Mouse (Mus musculus) olfactory bulb, adult 2 months (tissue): ENCODE measurements around the gene Tnk2.

ENCODE experiments used
- CTCF ChIP-seq: fragments of 200-500 bp; IDR thresholded peaks from 2 replicates; pipeline ENCODE4 v1.5.1; 2012; ENCODE audit warnings: low read depth, mild to moderate bottlenecking, low read length, moderate library complexity; ENCODE audit not compliant: insufficient read depth
- POLR2A ChIP-seq: fragments of 200-500 bp; IDR thresholded peaks from 2 replicates; pipeline ENCODE4 v1.6.1; 2012; ENCODE audit warnings: mild to moderate bottlenecking, low read depth, low read length, moderate library complexity; ENCODE audit not compliant: insufficient read depth

DNA sequence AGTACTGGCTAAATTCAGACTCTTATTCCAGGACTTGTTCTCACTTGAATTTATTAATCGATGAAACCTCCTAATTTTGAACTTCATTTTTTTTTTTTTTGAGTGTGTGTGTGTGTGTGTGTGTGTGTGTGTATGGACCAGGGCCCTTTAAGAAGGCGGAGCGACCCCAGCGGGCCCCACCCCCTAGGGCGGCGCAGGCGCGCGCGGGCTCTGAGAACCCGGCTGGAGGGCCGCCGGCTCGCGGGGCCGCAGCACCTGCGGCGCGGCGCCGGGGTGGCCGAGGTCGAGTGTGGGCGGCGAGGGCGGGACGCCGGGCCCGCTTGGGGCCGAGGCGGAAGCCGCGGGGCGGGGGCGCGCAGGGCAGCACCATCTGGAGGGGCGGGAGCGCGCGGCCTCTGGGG, at the start of gene Tnk2:
- TF ChIP-seq POLR2A (peak; percentile 88), CTCF (no peak)
